19 mouse cellular contexts compared by ENCODE assay signal in the genomic region with DNA sequence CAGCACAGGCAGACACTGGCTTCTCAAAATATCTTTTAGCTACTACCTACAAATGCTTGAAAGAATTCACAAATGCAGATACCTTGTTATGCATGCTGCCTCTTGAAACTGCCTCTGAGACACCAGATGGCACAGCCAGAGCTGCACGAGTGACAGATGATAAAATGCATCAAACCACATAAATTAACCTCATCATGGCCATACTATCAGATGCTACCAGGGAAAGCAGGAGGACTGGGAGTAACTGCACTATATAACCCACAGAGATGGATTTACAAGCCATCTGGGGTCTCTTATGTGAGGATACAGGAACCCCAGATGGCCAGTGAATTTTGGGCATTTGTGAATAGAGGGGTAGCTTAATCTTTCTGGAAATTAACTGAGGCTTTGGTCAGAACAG.
DNase-seq lines count a peak whose midpoint lies in the region; ATAC-seq lines count a peak whose summit lies in the region.
"Had no signal": no experiment of that assay in that cellular context is flagged by ENCODE, and none has a peak within 500 bp of the region (broad histone marks: within the 10 kb centered on the region; RNA-seq: fewer than 3 reads in every experiment).

No protein-coding gene starts in this region.

- H3K4me2 ChIP-seq in midbrain, embryonic 14.5 days (ENCODE audit: low read length), result no peak overlapping the region
- H3K4me2 ChIP-seq in midbrain, embryonic 16.5 days (ENCODE audit: low read length), result no peak overlapping the region
- no peak overlapping the region for H3K4me2 ChIP-seq in hindbrain, embryonic 12.5 days (replicated peaks)
- H3K4me2 ChIP-seq in neural tube, embryonic 14.5 days (ENCODE audit: low read depth, low read length), result no peak overlapping the region
- H3K4me2 ChIP-seq: embryonic facial prominence, embryonic 12.5 days; liver, embryonic 15.5 days had no signal

- H3K27ac ChIP-seq in midbrain, embryonic 14.5 days (replicated peaks; ENCODE audit: low read depth, low read length), result no peak overlapping the region
- no peak overlapping the region; the same call in 1 of the 2 replicates for H3K27ac ChIP-seq in midbrain, embryonic 16.5 days (ENCODE audit: low read length)
- peak overlapping the region; percentile 36 for H3K27ac ChIP-seq in hindbrain, embryonic 12.5 days
- peak overlapping the region; percentile 40; the same call in 1 of the 2 replicates for H3K27ac ChIP-seq in neural tube, embryonic 14.5 days (ENCODE audit: low read depth, low read length)
- H3K27ac ChIP-seq: embryonic facial prominence, embryonic 12.5 days; layer of hippocampus, adult 2 months; left cerebral cortex, adult 2 months; liver, embryonic 15.5 days had no signal

- 0 out of 2 replicates have a peak, but pooled peaks cover 3% of the 10 kb centered on the region for H3K4me1 ChIP-seq in midbrain, embryonic 14.5 days (ENCODE audit: control insufficient read depth, insufficient read depth, low read length)
- H3K4me1 ChIP-seq in midbrain, embryonic 16.5 days (ENCODE audit: control insufficient read depth, insufficient read depth, low read length), result peaks cover 2% of the 10 kb centered on the region; the same call in 1 of the 2 replicates
- 0 out of 2 replicates have a peak, but pooled peaks cover 2% of the 10 kb centered on the region for H3K4me1 ChIP-seq in hindbrain, embryonic 12.5 days
- H3K4me1 ChIP-seq in neural tube, embryonic 14.5 days (ENCODE audit: control insufficient read depth, insufficient read depth, low read length), result 0 out of 2 replicates have a peak, but pooled peaks cover 3% of the 10 kb centered on the region
- H3K4me1 ChIP-seq: embryonic facial prominence, embryonic 12.5 days; liver, embryonic 15.5 days had no signal

- no peak overlapping the region for H3K9ac ChIP-seq in midbrain, embryonic 14.5 days (replicated peaks; ENCODE audit: low read length)
- no peak overlapping the region for H3K9ac ChIP-seq in midbrain, embryonic 16.5 days (ENCODE audit: low read depth, low read length)
- no peak overlapping the region for H3K9ac ChIP-seq in hindbrain, embryonic 12.5 days
- no peak overlapping the region for H3K9ac ChIP-seq in neural tube, embryonic 14.5 days (replicated peaks; ENCODE audit: low read depth, low read length)
- H3K9ac ChIP-seq: embryonic facial prominence, embryonic 12.5 days; liver, embryonic 15.5 days had no signal

- 27% methylated on average over 1 of the region's 1 CpGs for WGBS in midbrain, embryonic 14.5 days
- 26% methylated on average over 1 of the region's 1 CpGs for WGBS in midbrain, embryonic 16.5 days
- WGBS in hindbrain, embryonic 12.5 days, result 38% methylated on average over 1 of the region's 1 CpGs
- WGBS in neural tube, embryonic 14.5 days, result 31% methylated on average over 1 of the region's 1 CpGs

- H3K9me3 ChIP-seq in midbrain, embryonic 14.5 days (ENCODE audit: control insufficient read depth, low read length), result no peaks in the 10 kb centered on the region
- H3K9me3 ChIP-seq in midbrain, embryonic 16.5 days (replicated peaks; ENCODE audit: control insufficient read depth, low read length, poor library complexity, severe bottlenecking), result no peaks in the 10 kb centered on the region
- H3K9me3 ChIP-seq in hindbrain, embryonic 12.5 days (replicated peaks), result no peaks in the 10 kb centered on the region
- H3K9me3 ChIP-seq in neural tube, embryonic 14.5 days (ENCODE audit: control insufficient read depth, low read length), result no peaks in the 10 kb centered on the region
- H3K9me3 ChIP-seq: embryonic facial prominence, embryonic 12.5 days; liver, embryonic 15.5 days had no signal

- peak; percentile 39 to 47 for DNase-seq in cerebellum, postnatal 10 days
- no peak for DNase-seq in cerebellum, adult 11 months
- peak; percentile 12 for DNase-seq in midbrain, embryonic 14.5 days
- DNase-seq in adrenal gland, postnatal 4 days (ENCODE audit: low spot score in 2 of 2), result no peak
- DNase-seq in embryo, embryonic 11 days, result no peak
- DNase-seq: heart, postnatal 4 days; kidney, postnatal 10 days; lung, postnatal 10 days; thymus, postnatal 14 days had no signal

- H3K4me3 ChIP-seq in midbrain, embryonic 14.5 days (replicated peaks; ENCODE audit: low read depth, low read length), result no peak overlapping the region
- H3K4me3 ChIP-seq in midbrain, embryonic 16.5 days (ENCODE audit: low read depth, low read length), result no peak overlapping the region
- no peak overlapping the region for H3K4me3 ChIP-seq in hindbrain, embryonic 12.5 days
- no peak overlapping the region for H3K4me3 ChIP-seq in neural tube, embryonic 14.5 days (ENCODE audit: low read depth, low read length)
- H3K4me3 ChIP-seq: embryonic facial prominence, embryonic 12.5 days; layer of hippocampus, adult 2 months; left cerebral cortex, adult 2 months; liver, embryonic 15.5 days had no signal

- no peaks in the 10 kb centered on the region for H3K36me3 ChIP-seq in midbrain, embryonic 14.5 days (ENCODE audit: control insufficient read depth, insufficient read depth, low read length)
- H3K36me3 ChIP-seq in midbrain, embryonic 16.5 days (ENCODE audit: control insufficient read depth, insufficient read depth, low read length), result no peaks in the 10 kb centered on the region
- H3K36me3 ChIP-seq in hindbrain, embryonic 12.5 days, result no peaks in the 10 kb centered on the region
- H3K36me3 ChIP-seq in neural tube, embryonic 14.5 days (ENCODE audit: control insufficient read depth, insufficient read depth, low read length), result no peaks in the 10 kb centered on the region
- H3K36me3 ChIP-seq: embryonic facial prominence, embryonic 12.5 days; G1E; liver, embryonic 15.5 days had no signal

- no peaks in the 10 kb centered on the region for H3K27me3 ChIP-seq in midbrain, embryonic 14.5 days (ENCODE audit: control insufficient read depth, insufficient read depth, low read length)
- H3K27me3 ChIP-seq in midbrain, embryonic 16.5 days (ENCODE audit: control insufficient read depth, insufficient read depth, low read depth, low read length), result no peaks in the 10 kb centered on the region
- H3K27me3 ChIP-seq in hindbrain, embryonic 12.5 days, result no peaks in the 10 kb centered on the region
- H3K27me3 ChIP-seq in neural tube, embryonic 14.5 days (ENCODE audit: control insufficient read depth, insufficient read depth, low read length), result no peaks in the 10 kb centered on the region
- H3K27me3 ChIP-seq: embryonic facial prominence, embryonic 12.5 days; liver, embryonic 15.5 days had no signal

- ATAC-seq in midbrain, embryonic 14.5 days (ENCODE audit: low FRiP score, low TSS enrichment), result 0 out of 2 replicates have a peak, but pooled peaks have one; percentile 11
- no peak for ATAC-seq in midbrain, embryonic 16.5 days
- peak; percentile 76 for ATAC-seq in hindbrain, embryonic 12.5 days (ENCODE audit: low FRiP score)
- peak; percentile 72 for ATAC-seq in neural tube, embryonic 14.5 days (ENCODE audit: low read depth)
- ATAC-seq: CD4-positive, CD25-positive, alpha-beta regulatory T cell, adult 4 months; intestine, postnatal 0 days had no signal

Comparison
In these comparisons a context has a peak if more than half of its experiments do, and no peak if none do; other contexts are left out.
1. DNase-seq: peak in cerebellum, postnatal 10 days (2 of 2) and midbrain, embryonic 14.5 days (single experiment); none in cerebellum, adult 11 months (single experiment), adrenal gland, postnatal 4 days (0 of 2) and embryo, embryonic 11 days (single experiment).
2. H3K27ac ChIP-seq: peak in hindbrain, embryonic 12.5 days (single experiment) and neural tube, embryonic 14.5 days (single experiment); none in midbrain, embryonic 14.5 days (single experiment) and midbrain, embryonic 16.5 days (single experiment).